In the genomic region with DNA sequence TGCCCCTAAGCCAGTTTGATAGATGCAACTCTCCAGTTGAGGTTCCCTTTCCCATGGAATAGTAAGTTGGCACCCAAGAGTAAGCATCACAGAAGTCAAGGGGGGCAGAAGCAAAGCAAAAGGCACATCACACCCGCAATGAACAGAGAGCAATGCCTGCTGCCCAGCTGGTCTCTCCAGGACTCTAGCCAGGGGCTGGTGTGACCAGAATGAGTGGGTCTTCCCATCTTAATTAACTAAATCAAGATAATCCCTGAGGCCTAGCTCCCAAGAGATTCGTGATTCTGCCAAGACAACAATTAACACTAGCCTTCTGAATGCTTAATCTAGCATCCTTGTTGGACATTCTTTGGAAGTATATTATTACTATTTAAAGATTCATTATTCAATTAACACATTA, we compare ENCODE assay signal across 19 mouse cellular contexts. TPM values are rescaled to one million over a fixed set of nuclear protein-coding genes. Genes with fewer than 3 reads are reported as not detected.
"Had no signal": no experiment of that assay in that cellular context is flagged by ENCODE, and none has a peak within 500 bp of the region (broad histone marks: within the 10 kb centered on the region; RNA-seq: fewer than 3 reads in every experiment).

No protein-coding gene starts in this region.

- H3K4me2 ChIP-seq: kidney, embryonic 15.5 days; liver, embryonic 13.5 days; midbrain, embryonic 12.5 days; neural tube, embryonic 12.5 days; neural tube, embryonic 15.5 days had no signal

- H3K4me1 ChIP-seq: midbrain, embryonic 12.5 days; neural tube, embryonic 12.5 days; neural tube, embryonic 15.5 days had no signal

- H3K27ac ChIP-seq: kidney, embryonic 15.5 days; liver, embryonic 13.5 days; midbrain, embryonic 12.5 days; neural tube, embryonic 12.5 days; neural tube, embryonic 15.5 days; stomach, postnatal 0 days had no signal

- H3K36me3 ChIP-seq: kidney, embryonic 15.5 days; liver, embryonic 13.5 days; midbrain, embryonic 12.5 days; neural tube, embryonic 12.5 days; neural tube, embryonic 15.5 days had no signal

- H3K4me3 ChIP-seq: kidney, embryonic 15.5 days; liver, embryonic 13.5 days; midbrain, embryonic 12.5 days; neural tube, embryonic 12.5 days; neural tube, embryonic 15.5 days had no signal

- DNase-seq: kidney, adult 11 months; kidney, adult 8-10 months; kidney, postnatal 10 days; liver, embryonic 13.5 days; lung, adult 2 months; lung, postnatal 14 days; lung, postnatal 4 days; right cerebral cortex, adult 18-20 months; right cerebral cortex, postnatal 14 days; right cerebral cortex, postnatal 4 days; thymus, adult 2 months; thymus, postnatal 14 days; thymus, postnatal 4 days had no signal

- H3K9ac ChIP-seq: kidney, embryonic 15.5 days; liver, embryonic 13.5 days; midbrain, embryonic 12.5 days; neural tube, embryonic 12.5 days; neural tube, embryonic 15.5 days had no signal

- H3K27me3 ChIP-seq: kidney, embryonic 15.5 days; liver, embryonic 13.5 days; midbrain, embryonic 12.5 days; neural tube, embryonic 12.5 days; neural tube, embryonic 15.5 days had no signal

- H3K9me3 ChIP-seq: kidney, embryonic 15.5 days; liver, embryonic 13.5 days; midbrain, embryonic 12.5 days; neural tube, embryonic 12.5 days; neural tube, embryonic 15.5 days had no signal

RNA-seq across cellular contexts. Expression of gene Gm28048, which starts 58.3 kb away (rescaled TPM):
- polyA plus RNA-seq: liver, adult 2 months; lung, adult 2 months; thymus, adult 2 months had no signal
